Mouse (Mus musculus) cerebellum, postnatal 4 days (tissue): Measurements from ENCODE around the gene 4931429L15Rik.
A peak's percentile ranks its signal among the peaks of the same experiment; 100 is the strongest.

Experiments
- DNase-seq, 2 experiments: peaks; one replicate each; pipeline ENCODE4 v3.0.0; 2022; ENCODE audit warnings: low spot score in 2 of 2, mixed read lengths in 1 of 2

Gene 4931429L15Rik

DNA sequence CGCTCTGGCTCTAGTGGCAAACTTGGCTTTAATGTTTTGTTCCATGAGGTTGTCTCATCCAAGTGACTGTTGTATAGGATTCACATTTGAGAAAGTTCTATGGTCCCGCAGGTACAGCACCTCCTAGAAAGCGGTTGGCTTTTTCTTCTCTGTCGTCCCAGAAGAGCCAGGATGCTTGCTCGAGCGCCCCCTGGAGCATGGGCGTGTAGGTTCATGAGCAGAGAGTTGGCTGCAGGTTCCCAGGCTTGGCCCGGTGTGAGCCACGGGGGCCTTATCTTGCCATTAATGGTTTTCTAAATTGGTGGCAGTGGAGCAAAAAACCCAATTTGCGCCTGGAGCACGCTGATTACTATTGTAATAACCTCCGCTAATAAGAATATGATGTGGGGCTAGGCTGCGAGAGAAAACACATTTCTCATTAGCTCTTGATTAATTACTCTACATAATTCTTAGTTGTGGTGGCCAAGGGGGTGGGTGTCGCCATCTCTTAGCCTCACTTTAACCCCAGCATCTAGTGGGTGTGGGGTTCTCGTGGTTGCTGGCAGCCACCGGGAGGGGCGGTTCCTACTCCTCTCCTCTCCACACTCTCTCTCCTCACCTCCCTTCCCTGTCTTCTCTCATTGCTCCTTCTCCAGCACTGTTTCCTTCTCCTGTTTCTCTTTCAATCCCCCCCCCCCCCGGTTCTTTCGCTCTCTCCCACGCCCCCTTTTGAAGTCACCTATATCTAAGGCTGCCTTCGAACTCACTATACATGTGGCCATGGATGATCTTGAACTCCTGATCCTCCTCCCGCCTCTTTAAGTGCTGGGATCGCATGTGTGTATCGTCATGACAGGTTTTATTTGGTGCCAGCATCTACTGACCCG, 8.2 kb upstream of the 4931429L15Rik start:
- DNase-seq, result no peak

GRCm38 (mm10) chr9:46326694-46327405, 7.1 kb upstream of the 4931429L15Rik start:
- no peak for DNase-seq

- DNase-seq, result no peak
These were observed 675 bp upstream of the 4931429L15Rik start for GRCm38 (mm10) chr9:46320461-46320860.

DNA sequence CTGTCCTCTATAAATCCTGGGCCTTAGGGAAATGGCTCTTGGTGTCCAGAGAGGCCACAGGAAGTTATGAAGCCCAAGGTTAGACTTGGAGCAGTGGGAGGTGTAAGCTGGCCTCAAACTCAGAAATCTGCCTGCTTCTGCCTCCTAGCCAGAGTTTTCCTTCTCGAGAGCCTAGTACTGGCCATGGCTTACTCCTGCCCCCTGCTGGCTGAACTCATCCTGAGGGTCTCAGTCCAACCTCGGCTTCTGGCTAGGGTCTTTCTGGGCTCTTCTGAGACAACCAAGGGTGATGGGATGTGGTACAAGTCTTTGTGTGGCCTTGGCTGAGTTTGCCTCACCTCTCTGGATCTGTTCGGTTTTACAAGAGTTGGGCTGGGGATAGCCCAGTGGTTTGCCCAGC, 1.8 kb downstream of the 4931429L15Rik start:
- DNase-seq, result no peak

- DNase-seq, result no peak
These were observed 2.9 kb downstream of the 4931429L15Rik start for GRCm38 (mm10) chr9:46316909-46317308.

DNA sequence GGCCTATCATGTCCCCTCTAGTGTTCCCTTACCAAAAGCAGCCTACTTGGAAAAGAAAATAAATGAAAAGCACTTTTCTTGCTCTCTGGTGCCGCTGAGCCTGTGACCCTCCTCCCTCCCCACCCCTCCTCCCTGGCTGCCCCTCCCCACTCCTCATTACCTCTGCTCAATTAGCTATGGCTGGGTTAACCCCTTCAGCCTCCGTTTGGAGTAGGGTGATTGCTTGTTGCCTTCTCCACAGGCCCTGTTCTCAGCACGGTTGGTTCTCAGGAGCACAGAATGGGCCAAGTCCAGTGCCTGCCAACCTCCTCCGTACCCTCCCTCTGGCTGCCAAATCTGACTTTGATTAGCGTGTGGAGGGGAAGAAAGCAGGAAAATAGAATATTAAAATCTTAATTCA, 3.4 kb downstream of the 4931429L15Rik start:
- DNase-seq, result no peak

- no peak for DNase-seq
These were observed 3.9 kb downstream of the 4931429L15Rik start for GRCm38 (mm10) chr9:46315807-46316365.

DNA sequence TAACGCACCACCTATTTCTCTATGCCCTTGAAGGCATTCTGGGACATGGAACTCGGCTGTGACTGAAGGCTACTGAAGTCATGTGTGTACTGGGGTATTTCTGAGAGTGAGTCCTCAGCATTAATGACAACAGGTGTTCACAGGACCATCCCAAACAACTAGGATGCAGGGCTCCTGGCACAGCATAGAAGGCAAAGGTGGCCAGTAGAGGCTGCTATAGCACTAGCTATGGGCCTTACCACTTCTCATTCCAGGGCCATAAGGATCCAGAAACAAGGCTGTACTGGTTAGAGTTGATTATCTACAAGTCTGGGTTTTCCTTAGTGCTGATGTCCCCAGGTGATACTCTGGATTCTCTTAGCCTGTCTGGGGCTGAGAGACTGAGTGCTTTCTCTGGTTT, 4.9 kb downstream of the 4931429L15Rik start:
- no peak for DNase-seq

GRCm38 (mm10) chr9:46314507-46314906, 5.3 kb downstream of the 4931429L15Rik start:
- peak in 1 of 2 experiments; percentile 76 for DNase-seq

GRCm38 (mm10) chr9:46309121-46309520, 10.7 kb downstream of the 4931429L15Rik start:
- no peak for DNase-seq

- DNase-seq, result peak in 1 of 2 experiments; percentile 69
These were observed 17.6 kb downstream of the 4931429L15Rik start for GRCm38 (mm10) chr9:46302142-46302541.

DNA sequence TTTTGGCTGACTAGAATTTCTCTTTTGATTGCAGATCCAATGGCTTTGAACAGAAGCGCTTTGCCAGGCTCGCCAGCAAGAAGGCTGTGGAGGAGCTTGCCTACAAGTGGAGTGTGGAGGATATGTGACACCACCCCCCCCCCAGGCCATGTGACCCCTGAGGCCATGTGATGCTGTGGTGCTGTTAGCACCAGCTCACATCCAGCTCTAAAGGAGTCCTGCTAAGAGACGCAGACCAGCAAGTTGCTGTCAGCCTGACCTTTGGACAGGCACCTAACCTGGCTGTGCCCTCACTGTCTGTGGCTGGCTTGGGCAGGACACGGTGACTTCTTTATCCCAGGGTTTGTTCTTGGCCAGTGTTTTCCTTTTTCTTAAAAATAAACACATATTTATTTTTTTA, 21.4 kb downstream of the 4931429L15Rik start:
- DNase-seq, result no peak

DNA sequence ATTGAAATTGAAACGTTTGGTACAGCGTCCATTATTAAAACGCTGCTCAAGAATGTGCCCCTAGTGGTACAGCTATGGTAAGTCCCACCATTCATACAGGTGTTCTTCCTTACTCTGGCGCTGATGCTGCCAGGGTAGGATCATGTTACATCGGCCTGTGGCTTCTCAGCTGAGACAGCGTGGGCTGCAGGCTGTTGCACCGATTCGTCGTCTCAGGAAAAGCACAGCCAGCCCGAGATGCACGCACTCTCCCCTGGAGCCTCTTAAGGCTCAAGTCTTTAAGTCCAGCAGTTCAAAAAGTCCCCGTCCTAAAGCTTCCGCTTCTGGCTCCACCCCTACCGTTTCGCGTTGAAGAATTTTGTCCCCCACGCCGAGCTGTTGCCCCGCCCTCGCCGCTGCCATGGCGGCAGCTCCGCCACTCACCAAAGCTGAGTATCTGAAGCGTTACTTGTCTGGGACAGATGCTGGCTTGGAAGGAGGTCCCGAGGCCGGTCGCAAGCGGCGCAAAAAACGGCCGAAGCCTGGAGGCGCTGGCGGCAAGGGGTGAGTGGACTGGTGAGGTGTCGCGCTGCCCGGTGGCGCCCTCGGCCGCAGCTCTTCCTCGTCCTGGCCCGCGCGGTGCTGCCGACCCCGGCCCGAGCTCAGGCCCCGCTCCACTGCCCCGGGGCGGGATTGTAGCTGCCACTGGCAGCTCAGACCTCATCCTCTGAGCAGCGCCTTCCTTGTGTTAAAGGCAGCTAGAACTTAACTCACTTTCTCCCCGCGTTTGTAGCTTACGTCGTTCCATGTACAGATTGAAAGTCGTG, 37.0 kb downstream of the 4931429L15Rik start, which contains the start of gene Bud13:
TSS of gene Bud13 (plus strand) at position 378 of the 806 bp plus-strand sequence.
- peak; percentile 96 to 99 for DNase-seq

DNA sequence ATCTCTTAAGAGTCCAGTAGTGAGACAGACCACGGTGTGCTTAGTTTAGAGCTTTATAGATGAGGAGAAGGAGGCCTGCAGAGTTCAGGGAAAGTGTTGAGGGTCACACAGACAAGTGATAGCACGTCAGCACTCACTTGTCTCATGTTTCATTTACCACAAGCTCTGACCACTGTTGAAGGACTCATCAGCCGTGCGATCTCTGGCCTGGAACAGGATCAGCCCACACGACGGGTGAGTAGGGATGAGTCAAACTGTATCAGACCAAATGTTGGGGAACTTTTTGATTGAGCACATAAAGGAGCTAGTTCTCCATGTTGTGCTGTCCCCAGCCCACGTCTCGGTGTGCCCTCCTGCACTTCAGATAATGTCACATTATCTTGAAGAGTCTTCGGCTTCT, 45.3 kb downstream of the 4931429L15Rik start:
- no peak for DNase-seq

GRCm38 (mm10) chr9:46272677-46273454, 46.9 kb downstream of the 4931429L15Rik start, which contains the start of gene Zpr1:
TSS of gene Zpr1 (plus strand) at chr9:46273064.
- peak; percentile 72 to 79 for DNase-seq

GRCm38 (mm10) chr9:46272070-46272469, 47.7 kb downstream of the 4931429L15Rik start:
- DNase-seq, result no peak

DNA sequence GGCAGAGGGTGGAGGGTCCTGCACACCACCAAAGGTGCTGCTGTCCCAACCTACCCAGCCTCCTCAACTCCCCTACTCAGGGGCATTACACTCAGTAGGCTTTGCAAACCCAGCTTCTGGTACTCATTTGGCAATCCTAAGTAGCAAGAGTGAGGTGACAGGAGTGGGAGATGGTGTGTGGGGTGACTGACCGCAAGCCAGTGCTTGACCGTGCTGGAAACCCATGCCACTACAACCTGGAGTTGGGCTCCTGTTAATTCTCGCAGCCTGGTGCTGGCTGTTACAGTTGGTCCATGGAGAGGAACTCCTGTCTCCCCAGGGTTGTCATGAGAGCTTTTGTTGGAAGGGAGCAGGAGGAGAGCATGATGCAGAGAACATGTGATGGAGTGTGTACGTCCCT, 49.0 kb downstream of the 4931429L15Rik start:
- no peak for DNase-seq

GRCm38 (mm10) chr9:46269125-46269524, 50.7 kb downstream of the 4931429L15Rik start:
- DNase-seq, result no peak

- no peak for DNase-seq
These were observed 51.4 kb downstream of the 4931429L15Rik start, which contains the start of gene Apoa5 for GRCm38 (mm10) chr9:46268343-46268873. TSS of gene Apoa5 (plus strand) at chr9:46268633.

GRCm38 (mm10) chr9:46261131-46261530, 58.7 kb downstream of the 4931429L15Rik start:
- DNase-seq, result no peak
